Mouse (Mus musculus) gonadal fat pad, adult 2 months (tissue): ENCODE data around the gene Nxpe2. TPM values are rescaled to one million over a fixed set of nuclear protein-coding genes. Genes with fewer than 3 reads are reported as not detected.

Experiments
- DNase-seq: peaks from one replicate; pipeline ENCODE4 v3.0.0-alpha.2; 2012; ENCODE audit warnings: low read depth
- polyA plus RNA-seq: library from polyadenylated mRNA; depleted of rRNA; stranded (reverse); fragments of >200 nt; gene quantifications from 2 replicates; pipeline ENCODE4 v1.2.3, GENCODE M21; 2012; rRNA removed

The Nxpe2 gene
- polyA plus RNA-seq, 1 experiment, result 24.8 TPM

GRCm38 (mm10) chr9:48298983-48299382 lies 54.3 kb downstream of the Nxpe2 start:
- DNase-seq, result no peak

- DNase-seq, result no peak
Measured at GRCm38 (mm10) chr9:48294754-48295153, 58.5 kb downstream of the Nxpe2 start.

- no peak for DNase-seq
Measured at GRCm38 (mm10) chr9:48290281-48290680, 63.0 kb downstream of the Nxpe2 start.

- DNase-seq, result no peak
Measured at GRCm38 (mm10) chr9:48284221-48284620, 69.0 kb downstream of the Nxpe2 start.

GRCm38 (mm10) chr9:48276831-48277230 lies 76.4 kb downstream of the Nxpe2 start:
- DNase-seq, result no peak

Other genes starting within 250 kb of the Nxpe2 start
- gene Nxpe4, start 191.4 kb downstream of the Nxpe2 start, polyA plus RNA-seq, result 6.8 and 9.9 TPM in 2 replicates
- gene Rexo2, start 127.2 kb upstream of the Nxpe2 start, polyA plus RNA-seq, result 87.9 and 128 TPM in 2 replicates
- 37.3 and 38.0 TPM in 2 replicates for gene Rbm7, start 141.8 kb upstream of the Nxpe2 start, polyA plus RNA-seq
- 170 and 207 TPM in 2 replicates for gene Gm5617, start 142.0 kb upstream of the Nxpe2 start, polyA plus RNA-seq